Mouse (Mus musculus) ES-Bruce4 (cell line): ENCODE results near the gene Rln1. TPM values are rescaled to one million over a fixed set of nuclear protein-coding genes. Genes with fewer than 3 reads are reported as not detected.

Experiments
- H3K27ac ChIP-seq: 2 replicates; pipeline ENCODE4 v1.5.1; 2012; ENCODE audit warnings: low read length, inconsistent platforms; ENCODE audit not compliant: insufficient read depth
- H3K27me3 ChIP-seq: 2 replicates; pipeline ENCODE4 v1.6.1; 2012; ENCODE audit warnings: mild to moderate bottlenecking, low read length, inconsistent platforms; ENCODE audit not compliant: control insufficient read depth, poor library complexity, insufficient read depth, severe bottlenecking
- H3K36me3 ChIP-seq: 2 replicates; pipeline ENCODE4 v1.6.1; 2012; ENCODE audit warnings: inconsistent platforms, mild to moderate bottlenecking, low read length, moderate library complexity; ENCODE audit not compliant: control insufficient read depth, poor library complexity, insufficient read depth, severe bottlenecking
- H3K4me1 ChIP-seq: one replicate; pipeline ENCODE4 v1.8.1; 2011; ENCODE audit warnings: low read length; ENCODE audit not compliant: control insufficient read depth, insufficient read depth
- H3K4me3 ChIP-seq: 2 replicates; pipeline ENCODE4 v1.5.1; 2011; ENCODE audit warnings: low read depth, mild to moderate bottlenecking, low read length
- H3K9ac ChIP-seq: 2 replicates; pipeline ENCODE4 v1.6.1; 2012; ENCODE audit warnings: low read depth, mild to moderate bottlenecking, inconsistent platforms; ENCODE audit not compliant: poor library complexity, severe bottlenecking
- H3K9me3 ChIP-seq: replicated peaks from 2 replicates; pipeline ENCODE4 v1.6.1; 2012; ENCODE audit warnings: mild to moderate bottlenecking, low read length, inconsistent platforms; ENCODE audit not compliant: control insufficient read depth, poor library complexity, insufficient read depth, severe bottlenecking
- CTCF ChIP-seq: IDR thresholded peaks from one replicate; pipeline ENCODE4 v1.8.1; 2011; ENCODE audit warnings: low read depth, low read length
- EP300 ChIP-seq: IDR thresholded peaks from 2 replicates; pipeline ENCODE4 v1.6.1; 2011; ENCODE audit warnings: low read depth, low read length; ENCODE audit not compliant: insufficient read depth
- POLR2A ChIP-seq: IDR thresholded peaks from one replicate; pipeline ENCODE4 v1.8.1; 2011; ENCODE audit warnings: low read length; ENCODE audit not compliant: insufficient read depth
- polyA plus RNA-seq: library from polyadenylated mRNA; stranded (reverse); fragments of >200 nt; gene quantifications from 2 replicates; pipeline ENCODE4 v1.2.4, GENCODE M21; 2011; ENCODE audit warnings: low read depth; ENCODE audit not compliant: missing spikeins, insufficient read depth, insufficient read length

Gene Rln1
- polyA plus RNA-seq, 1 experiment: 2.0 TPM

- H3K9ac ChIP-seq: no peak overlapping the region
- no peaks in the 10 kb centered on the region for H3K27me3 ChIP-seq
- no peaks in the 10 kb centered on the region for H3K36me3 ChIP-seq
- H3K27ac ChIP-seq: no peak overlapping the region
- TF ChIP-seq EP300 (no peak), CTCF (peak; percentile 94), POLR2A (no peak)
- no peaks in the 10 kb centered on the region for H3K4me1 ChIP-seq
- H3K9me3 ChIP-seq: no peaks in the 10 kb centered on the region
- peak overlapping the region; percentile 62 for H3K4me3 ChIP-seq
Measured at GRCm38 (mm10) chr19:29354895-29355877, 20.7 kb upstream of the Rln1 start.

- 0 out of 2 replicates have a peak, but pooled peaks have one; percentile 29 for TF ChIP-seq EP300
- TF ChIP-seq POLR2A: no peak
- TF ChIP-seq CTCF: no peak
- no peak overlapping the region for H3K9ac ChIP-seq
- H3K4me1 ChIP-seq: no peaks in the 10 kb centered on the region
- no peaks in the 10 kb centered on the region for H3K36me3 ChIP-seq
- no peak overlapping the region for H3K4me3 ChIP-seq
- no peaks in the 10 kb centered on the region for H3K9me3 ChIP-seq
- no peak overlapping the region for H3K27ac ChIP-seq
- no peaks in the 10 kb centered on the region for H3K27me3 ChIP-seq
Measured at GRCm38 (mm10) chr19:29350991-29351390, 16.5 kb upstream of the Rln1 start.

GRCm38 (mm10) chr19:29345636-29346035 is 11.2 kb upstream of the Rln1 start:
- TF ChIP-seq EP300 (no peak), POLR2A (no peak), CTCF (no peak)
- Histone ChIP-seq H3K27ac (no peak overlapping the region), H3K4me1 (no peaks in the 10 kb centered on the region), H3K4me3 (no peak overlapping the region), H3K9ac (no peak overlapping the region), H3K27me3 (no peaks in the 10 kb centered on the region), H3K9me3 (no peaks in the 10 kb centered on the region), H3K36me3 (no peaks in the 10 kb centered on the region)

GRCm38 (mm10) chr19:29344868-29345267 is 10.4 kb upstream of the Rln1 start:
- TF ChIP-seq EP300 (no peak), CTCF (no peak), POLR2A (no peak)
- Histone ChIP-seq H3K27me3 (no peaks in the 10 kb centered on the region), H3K4me1 (no peaks in the 10 kb centered on the region), H3K27ac (no peak overlapping the region), H3K4me3 (no peak overlapping the region), H3K9me3 (no peaks in the 10 kb centered on the region), H3K36me3 (no peaks in the 10 kb centered on the region), H3K9ac (no peak overlapping the region)

GRCm38 (mm10) chr19:29342281-29342680 is 7.8 kb upstream of the Rln1 start:
- Histone ChIP-seq H3K4me3 (no peak overlapping the region), H3K27ac (no peak overlapping the region), H3K36me3 (no peaks in the 10 kb centered on the region), H3K9me3 (no peaks in the 10 kb centered on the region), H3K27me3 (no peaks in the 10 kb centered on the region), H3K4me1 (no peaks in the 10 kb centered on the region), H3K9ac (no peak overlapping the region)
- no peak for TF ChIP-seq EP300
- no peak for TF ChIP-seq POLR2A
- no peak for TF ChIP-seq CTCF

- Histone ChIP-seq H3K27me3 (no peaks in the 10 kb centered on the region), H3K27ac (no peak overlapping the region), H3K36me3 (no peaks in the 10 kb centered on the region), H3K9ac (no peak overlapping the region), H3K4me1 (no peaks in the 10 kb centered on the region), H3K9me3 (no peaks in the 10 kb centered on the region), H3K4me3 (no peak overlapping the region)
- TF ChIP-seq EP300: no peak
- no peak for TF ChIP-seq CTCF
- no peak for TF ChIP-seq POLR2A
Measured at GRCm38 (mm10) chr19:29341029-29341428, 6.6 kb upstream of the Rln1 start.
